Mouse (Mus musculus): ENCODE data around the gene Shkbp1.

Gene Shkbp1

DNA sequence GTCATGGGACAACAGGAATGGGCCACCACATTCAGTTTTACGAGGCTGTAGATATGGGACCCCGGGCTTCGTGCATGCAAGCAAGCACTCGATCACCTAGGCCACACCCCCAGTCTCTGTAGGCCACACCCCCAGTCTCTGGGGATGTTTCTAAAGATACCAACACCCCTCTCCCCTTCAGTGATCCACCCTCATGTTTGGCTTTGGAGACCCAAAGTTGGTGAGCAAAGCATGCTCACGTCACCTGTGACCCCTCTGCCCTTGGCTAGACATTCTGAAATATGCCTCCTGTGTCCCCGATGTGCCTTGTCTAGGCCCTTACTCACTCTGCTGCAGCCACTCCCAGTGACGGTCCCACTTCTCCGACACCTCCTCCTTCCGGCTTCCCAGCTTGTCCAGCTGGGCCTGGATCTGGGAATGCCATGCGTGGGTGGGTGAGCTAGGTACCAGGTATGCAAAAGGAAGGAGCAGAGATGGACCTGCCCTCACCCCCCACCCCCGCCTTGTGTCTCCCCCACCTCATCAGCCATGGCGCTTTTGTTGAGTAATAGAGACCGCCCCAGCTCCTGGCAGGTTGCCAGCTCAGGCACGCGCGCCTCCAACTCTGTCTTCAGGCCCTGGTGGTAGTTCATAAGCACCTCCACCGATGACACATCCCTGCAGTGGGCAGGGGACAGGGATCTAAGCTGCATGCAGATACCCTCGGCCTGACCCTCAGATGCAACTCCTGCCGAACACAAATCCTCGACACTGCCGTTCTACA lies 10.4 kb upstream of the Shkbp1 start:
- DNase-seq (ENCODE audit: low spot score) = no peak

DNA sequence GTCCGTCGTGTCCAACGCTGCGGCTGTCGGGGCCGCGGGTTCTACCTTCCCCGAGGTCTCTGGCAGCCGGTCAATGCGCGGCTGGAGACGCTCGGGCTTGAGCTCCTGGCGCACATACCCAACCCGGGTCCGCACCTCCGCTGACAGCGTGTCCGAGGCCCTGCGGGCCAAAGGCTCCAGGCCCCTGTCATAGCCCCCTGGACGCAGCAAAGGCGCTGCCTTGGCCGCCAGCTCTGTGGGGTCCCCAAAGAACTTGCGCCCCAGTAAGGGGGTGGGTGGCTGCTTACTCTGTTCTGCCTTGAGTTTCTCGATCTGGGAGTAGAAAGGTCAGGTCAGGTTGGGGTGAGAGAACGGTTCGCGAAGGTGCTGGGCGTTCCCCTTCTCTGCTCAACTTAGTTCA lies 8.6 kb upstream of the Shkbp1 start:
- DNase-seq (ENCODE audit: low spot score) = no peak

DNA sequence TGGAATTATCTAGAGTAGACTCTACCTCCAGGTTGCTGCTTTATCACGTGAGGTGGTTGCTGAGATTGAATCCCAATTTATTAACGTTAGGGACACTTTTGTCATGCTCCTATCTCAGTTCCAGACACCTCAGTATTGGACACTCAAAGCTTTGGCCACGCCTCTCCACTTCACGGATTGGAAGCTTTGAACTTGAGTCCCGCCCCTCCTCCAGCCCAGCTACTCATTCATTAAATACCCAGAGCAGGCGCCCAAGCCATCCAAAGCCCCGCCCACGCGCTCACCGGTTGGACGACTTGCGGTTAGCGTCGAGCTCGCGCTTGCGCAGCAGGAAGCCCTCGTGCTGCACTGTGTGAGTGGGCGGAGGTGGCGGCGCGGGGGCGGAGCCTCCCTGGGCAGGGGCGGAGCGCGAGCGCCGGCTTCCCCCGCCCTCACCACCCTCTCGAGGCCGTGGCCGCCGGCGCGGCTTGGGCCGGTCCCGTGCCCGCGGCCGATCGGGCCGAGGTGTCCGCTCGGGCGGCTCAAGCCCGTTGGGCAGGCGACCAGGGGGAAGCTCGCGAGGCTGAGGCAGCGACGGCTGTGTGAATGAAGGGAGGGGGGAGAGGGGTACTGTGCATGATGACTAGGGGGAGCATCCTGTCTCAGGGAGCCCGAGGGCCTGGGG lies 5.6 kb upstream of the Shkbp1 start:
- peak; percentile 92 for DNase-seq (ENCODE audit: low spot score)

DNA sequence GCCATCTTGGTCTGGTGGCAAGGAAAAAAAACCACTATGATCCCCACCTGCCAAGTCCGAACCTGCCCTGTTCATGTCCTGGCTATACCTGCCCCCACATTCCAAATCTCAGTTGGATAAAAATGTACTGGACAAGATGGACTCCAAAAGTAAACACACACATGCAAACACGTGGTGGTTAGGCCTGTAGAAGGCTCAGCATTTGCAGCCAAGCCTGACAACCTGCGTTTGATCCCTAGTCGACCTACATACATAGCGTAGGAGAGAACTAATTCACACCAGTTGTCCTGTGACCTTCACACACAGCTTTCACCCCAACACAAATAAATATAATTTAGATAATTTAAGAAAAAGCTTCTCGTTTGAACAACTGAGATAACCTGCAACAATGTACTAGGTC lies 4.9 kb upstream of the Shkbp1 start:
- no peak for DNase-seq (ENCODE audit: low spot score)

DNA sequence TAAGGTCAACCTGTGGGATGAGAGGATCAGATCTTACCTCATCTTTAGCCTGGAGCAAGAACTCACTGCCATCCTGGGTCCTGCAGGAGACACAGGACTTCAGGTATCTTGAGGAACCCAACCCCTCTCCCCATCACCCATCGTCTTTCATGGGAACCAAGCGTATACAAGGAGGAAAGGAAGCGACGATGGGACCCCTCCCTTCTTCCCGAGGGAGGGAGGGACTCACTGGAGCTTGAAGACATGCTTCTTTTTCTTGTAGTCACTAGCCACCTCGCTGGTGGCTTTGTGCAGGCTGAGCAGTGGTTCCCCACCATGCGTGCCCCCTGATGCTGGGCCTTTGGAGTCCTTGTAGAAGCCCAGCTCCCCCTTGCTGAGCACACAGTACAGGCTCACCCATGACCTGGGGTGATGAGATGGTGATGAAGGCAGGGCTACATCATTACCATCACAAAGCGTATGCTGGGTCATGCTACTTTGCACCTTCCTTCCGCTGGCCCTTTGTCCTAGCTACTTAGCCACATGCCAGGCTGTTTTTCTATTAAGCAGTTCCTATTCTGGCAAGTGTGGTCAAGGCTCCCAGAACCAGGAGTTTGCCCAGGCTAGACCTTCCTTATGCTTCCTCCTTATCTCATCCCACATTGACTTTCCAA lies 4.0 kb upstream of the Shkbp1 start:
- DNase-seq (ENCODE audit: low spot score) = no peak

DNA sequence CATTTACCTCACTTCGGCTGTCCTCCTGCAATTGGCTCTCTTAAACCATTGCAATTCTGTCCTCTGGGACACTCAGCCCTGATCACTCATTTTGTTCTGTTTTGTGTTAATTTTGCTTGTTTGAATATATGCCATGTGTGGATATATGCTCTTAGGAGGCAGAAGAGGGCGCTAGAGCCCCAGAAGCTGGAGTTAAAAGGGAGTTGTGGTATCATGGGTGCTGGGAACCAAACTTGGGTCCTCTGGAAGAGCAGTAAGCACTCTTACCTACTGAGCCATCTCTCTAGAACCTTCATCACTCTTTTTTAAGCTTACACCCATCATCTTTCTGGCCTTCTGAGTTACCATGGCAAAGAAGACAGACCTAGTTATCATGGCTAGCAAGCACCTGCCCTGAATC lies 3.3 kb upstream of the Shkbp1 start:
- DNase-seq (ENCODE audit: low spot score) = no peak

DNA sequence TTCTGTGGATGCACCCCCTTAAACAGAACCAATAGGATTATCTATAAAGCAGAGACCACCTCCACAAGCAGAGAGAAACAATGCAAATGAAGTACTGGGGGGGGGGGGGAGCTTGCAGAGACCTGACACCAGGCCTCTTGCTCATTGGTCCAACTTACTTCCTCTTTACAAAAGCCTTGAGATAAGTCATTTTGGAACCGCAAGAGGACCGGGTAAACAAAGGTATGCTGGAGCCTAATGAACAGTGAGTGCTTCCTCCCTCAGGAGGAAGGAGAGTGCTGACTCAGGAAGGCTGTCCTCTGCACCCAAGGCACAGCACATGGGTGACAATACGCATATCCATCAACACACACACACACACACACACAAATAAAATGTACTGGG lies 1.8 kb upstream of the Shkbp1 start:
- no peak for DNase-seq (ENCODE audit: low spot score)

DNA sequence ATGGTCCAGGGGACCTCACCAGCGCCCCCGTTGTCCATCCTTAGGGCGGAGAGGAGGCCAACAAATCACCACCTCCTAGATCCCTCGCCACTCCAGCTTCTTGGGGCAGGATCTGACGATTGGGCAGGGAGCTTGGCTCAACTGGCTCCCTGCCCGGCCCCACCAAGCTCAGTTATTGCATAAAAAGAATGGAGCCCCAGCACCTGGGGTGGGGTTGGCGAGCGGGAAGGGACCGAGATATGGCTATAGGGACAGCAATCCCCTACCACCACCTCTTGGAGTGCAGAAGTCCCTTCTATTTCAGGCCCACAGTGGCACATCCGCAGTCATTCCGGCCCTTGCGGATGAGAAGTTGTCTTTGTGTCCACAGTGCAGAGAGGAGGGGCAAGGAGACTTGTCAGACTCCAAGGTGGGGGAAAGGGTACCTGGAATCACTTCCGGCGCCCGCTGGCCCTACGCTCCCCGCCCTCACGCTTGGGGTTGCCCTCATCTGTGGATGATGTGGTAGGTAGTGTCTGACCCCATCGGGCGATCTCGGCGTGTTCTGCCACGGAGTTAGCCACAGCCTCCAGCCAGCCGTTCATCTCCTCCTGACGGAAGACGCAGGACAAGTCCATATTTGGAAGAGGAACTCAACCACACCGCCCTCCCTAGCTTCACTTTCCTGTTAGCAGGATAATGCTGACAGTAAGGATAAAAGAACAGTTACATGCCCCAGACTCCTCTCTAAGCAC lies 1.2 kb upstream of the Shkbp1 start, which contains the start of gene Gm20479:
TSS of gene Gm20479 (minus strand) at position 559 of the 734 bp plus-strand sequence.
- DNase-seq (ENCODE audit: low spot score) = no peak

DNA sequence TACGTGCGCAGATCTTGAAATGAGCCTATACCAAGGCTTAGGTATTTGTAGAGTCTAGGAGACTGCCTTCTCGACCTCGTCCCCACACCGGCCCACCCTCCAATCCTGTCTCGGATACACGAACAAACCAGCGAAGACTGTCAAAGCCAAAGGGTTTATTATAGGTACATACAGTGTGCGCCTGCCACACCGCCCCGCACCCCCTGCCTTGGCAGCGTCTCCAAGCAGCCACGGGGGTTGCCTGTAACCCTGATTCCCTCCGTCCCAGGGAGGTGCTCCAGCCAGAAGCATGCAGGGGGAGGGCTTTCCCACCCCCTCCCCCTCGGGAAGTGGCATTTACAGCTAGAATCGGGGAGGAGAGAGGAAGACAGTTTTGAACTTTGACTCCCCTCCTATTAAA lies 429 bp upstream of the Shkbp1 start:
- peak; percentile 37 for DNase-seq (ENCODE audit: low spot score)

DNA sequence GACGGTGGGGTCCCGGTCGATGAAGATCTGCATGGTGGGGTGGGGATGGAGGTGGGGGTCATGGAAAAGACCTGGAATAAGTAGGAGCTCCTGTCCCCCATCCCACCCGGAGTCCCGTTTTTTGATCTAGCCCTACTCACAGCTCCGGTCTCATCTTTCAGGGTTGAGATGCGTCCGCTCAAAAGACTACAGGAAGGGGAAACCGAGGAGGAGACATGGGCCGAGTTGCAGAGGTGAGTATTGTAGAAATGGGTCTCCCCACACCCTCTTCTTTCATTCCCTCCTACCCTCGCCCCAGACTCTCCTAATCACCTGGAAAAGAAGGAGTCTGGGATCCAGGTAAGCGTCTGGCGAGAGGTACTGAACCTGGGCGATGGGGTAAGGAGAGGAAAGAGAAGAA lies 558 bp downstream of the Shkbp1 start:
- no peak for DNase-seq (ENCODE audit: low spot score)

DNA sequence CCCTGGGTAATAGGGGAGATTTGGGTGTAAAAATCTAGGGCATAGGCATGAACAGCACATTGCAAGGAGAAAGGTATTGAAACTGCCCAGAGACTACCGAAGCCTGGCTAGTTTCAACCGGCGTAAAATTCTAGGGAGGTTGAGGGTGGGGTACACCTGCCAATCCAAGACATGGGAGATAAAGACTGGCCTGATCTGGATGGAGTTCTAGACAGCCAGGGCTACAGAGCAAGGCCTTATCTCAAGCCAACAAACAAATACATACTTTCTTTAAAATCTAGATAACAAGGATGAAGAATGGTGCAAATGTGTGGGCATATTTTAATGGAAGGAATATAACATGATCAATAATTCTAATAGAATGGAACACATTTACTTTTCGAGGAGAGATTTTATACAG lies 1.0 kb downstream of the Shkbp1 start:
- DNase-seq (ENCODE audit: low spot score) = no peak

DNA sequence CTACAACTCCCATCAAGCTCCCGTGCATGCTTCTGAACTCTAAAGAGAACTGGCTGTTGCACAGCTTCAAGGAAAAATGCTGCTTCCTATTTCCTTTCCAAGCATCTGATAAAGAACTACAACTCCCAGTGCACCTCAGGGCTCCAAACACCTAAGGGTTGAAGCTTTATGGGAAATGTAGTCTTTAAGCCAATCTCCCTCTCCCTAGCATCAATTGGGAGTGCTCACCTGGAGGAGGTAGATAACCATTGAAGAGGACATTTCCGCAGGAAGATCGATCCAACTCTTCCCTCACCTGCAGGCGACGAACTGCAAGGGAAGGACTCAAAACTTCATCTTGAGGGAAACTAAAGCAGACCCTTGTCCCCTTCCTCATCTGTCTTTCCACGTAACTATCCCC lies 1.7 kb downstream of the Shkbp1 start:
- DNase-seq (ENCODE audit: low spot score) = no peak

DNA sequence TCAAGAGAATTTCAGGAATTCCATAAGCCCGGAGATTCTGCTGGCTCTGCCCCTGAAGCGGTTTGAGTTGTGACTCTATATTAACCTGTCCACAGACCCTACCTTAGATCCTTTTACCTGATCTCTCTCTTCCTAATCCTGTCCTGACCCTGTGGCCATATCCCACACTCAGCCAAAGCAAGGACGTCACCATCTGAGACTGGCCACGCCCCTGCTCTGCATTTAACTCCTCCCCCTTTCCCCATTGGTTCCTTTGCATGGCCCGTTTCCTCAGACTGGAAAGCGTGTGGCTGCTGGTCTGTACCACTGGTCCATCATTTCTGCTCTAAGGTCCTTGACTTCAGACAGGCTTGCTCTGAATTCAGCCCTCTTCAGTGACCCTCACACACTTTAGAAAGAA lies 10.4 kb downstream of the Shkbp1 start:
- DNase-seq (ENCODE audit: low spot score) = no peak

DNA sequence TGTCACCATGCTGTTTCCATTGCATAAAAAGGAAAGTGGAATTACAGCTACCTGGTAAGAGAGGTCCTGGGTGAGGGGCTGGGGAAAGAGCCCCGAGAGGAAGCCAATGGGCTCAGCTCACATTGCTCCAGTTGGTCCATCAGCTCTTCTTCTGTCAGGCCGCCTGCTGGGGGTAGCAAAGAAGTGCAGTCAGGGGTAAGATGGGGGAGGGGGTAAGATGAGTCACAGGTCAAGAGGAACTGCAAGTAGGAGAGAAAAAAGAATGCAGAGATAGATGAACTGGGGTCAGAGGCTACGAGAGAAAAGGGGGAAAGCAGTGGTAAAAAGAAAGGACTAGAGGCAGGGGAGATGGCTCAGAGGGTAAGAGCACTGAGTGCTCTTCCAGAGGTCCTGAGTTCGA lies 13.2 kb downstream of the Shkbp1 start:
- DNase-seq (ENCODE audit: low spot score) = no peak

DNA sequence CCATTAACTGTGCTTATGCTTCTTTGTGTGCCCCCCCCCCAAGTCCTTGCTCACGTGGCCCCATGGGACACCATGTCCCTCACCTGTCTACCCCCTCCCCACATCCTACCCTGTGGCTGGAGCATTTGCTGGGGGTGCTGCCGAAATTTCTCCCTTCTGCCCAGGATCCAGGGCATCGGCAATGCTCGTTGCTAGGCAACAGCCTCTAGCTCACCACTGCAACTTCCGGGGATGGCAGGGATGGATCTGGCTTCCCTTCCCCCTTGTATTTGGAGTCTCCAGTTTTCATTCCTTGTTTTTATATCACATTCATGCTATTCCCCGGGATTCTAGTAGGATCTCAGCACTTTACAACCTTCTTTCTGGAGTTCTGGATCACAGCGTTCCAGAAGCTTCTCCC lies 16.3 kb downstream of the Shkbp1 start:
- DNase-seq (ENCODE audit: low spot score) = no peak

DNA sequence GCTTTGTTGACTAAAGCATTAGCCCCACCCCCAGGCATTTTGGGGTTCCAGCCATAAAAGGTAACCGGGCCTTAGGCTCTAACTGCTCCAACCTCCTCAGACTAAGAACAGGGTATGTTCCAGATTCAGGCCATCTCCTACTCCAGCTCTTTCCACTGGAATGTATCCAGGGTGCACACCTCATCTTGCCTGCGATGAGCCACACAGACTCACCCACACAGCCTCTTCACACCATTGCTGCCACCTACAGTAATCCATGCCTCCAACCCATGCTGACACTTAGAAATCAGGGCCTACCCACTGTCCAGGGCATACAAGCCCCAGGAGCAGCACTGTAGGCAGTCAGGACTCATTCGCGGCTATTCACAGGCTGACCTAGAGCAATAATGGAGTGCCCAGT lies 16.7 kb downstream of the Shkbp1 start:
- DNase-seq (ENCODE audit: low spot score) = no peak

DNA sequence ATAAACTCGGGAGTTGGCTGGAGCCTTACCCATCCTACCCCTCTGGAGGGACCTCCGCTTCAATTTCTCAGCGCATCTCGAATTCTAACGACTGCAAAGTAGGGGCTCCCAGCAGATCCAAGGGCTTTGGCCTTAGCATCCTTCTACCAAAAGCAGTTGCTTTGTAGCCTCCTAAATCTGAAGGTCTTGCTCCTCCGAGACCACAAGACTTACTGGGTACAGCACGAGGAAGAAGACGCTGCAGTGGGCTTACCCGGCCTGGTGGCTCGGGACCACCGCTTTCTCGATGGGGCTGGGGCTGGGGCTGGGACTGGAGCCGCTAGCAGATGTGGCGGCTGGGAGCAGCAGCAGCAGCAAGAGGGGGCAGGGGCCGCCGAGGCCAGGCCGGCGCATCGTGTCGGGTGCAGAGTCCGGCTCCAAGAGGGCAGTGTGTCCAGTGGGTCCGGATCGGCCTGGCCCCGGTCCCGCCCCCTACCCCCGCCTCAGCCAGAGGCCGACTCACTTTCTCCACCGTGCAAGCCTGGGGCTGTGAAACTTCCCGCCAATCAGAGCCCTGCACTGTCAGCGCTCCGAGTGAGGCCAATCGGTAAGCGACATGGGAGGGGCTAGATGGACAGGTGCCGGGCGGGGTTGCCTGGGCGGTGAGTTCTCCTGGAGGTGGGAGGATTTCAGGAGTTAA lies 18.5 kb downstream of the Shkbp1 start, which contains the start of gene Ltbp4:
TSS of gene Ltbp4 (minus strand) at position 518 of the 679 bp plus-strand sequence.
- DNase-seq (ENCODE audit: low spot score) = no peak

DNA sequence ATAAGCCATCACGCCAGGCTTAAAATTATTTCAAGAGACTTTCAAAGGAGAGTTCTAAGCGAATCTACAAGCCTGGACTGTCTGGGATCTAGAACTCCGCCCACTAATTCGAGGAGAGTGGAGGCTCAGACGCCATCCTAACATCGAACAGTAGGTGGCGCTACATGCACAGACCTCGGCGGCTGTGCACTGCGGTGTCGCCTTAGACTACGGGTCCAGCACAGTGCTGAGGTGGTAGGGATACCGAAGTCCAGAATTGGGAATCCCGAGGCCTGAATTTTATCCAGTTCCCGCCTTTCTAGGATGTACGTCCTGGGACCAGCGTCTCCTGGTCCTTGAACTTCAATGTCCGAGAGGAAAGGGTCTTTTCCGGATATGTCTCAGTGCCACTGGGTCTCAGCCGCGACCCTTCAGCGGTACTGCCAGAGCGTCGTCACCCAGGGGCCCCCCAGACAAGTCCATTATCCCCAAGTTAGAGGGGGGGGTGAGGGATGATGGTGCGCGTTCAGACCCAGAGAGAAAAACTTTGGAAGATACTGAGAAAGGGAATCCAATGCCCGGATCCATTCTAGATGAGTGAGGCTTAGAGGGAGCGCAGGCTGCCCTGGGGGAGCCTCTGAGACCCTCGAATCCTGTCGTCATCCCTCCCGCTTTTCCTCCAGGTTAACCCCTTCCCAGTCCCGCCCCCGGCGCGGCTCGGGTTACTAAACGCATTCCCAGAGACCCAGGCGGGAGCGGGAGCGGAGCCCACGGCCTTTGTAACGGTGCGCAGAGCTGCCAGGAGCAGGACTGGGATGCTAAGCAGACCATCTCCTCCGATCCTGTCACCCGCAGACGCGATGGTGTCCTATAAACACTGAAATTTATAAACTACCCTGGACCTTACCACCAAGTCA lies 19.6 kb downstream of the Shkbp1 start:
- DNase-seq (ENCODE audit: low spot score) = peak; percentile 70

DNA sequence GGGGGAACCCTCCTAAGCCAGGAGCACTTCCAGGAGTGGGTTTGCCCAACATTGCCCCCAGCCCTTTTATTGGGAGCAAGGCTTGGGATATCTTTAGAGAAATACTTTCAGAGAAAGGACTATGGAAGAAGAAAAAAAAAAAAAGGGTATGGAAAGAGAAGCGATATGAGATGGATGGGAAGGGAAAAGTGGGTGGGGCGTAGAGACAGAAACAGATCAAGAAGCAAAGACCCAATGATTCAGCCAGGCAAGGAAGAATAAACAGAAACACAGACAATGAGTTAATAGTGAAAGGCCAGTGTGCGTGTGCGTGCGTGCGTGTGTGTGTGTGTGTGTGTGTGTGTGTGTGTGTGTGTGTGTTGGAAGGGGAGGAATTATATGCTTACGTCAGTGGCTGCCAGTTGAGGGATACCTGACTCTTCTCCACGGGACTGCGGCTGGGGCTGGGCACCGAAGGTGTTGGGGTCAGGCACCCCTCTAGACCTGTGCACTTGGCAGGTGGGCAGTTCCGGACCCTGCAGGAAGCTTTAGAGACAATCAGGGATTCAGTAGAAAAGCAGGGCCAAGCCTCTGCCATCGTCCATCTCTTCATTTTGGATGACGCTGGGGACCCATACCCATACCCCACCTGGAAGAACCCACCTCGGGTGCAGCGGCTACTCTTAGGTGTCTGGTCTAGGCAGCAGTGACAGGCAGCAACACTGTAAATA lies 20.7 kb downstream of the Shkbp1 start:
- no peak for DNase-seq (ENCODE audit: low spot score)

DNA sequence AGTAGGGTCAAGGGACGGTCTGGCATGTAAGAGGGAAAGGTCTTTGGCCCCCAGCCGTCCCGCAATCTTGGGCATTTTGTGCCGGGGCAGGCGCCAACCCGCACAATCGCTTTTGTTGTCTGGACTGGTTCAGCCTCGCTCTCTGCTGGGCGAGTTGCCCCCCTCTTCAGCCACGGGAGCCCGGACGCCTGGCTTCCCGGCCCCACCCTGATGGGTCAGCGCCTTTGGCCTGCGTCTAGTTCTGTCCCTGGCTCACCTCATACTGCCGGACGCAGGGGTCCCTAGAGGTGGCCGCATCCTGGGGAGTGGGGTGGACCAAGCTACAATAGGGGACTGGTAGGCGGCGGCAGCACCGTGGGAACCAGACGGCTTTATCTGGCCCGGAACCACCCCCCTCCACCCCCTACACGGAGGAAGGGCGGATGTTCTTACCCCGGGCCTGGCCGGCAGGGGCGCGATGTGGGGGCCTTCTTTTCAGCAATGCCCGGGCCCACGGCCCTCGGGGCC lies 21.4 kb downstream of the Shkbp1 start:
- no peak for DNase-seq (ENCODE audit: low spot score)
